Mouse (Mus musculus): Measurements from ENCODE around the gene Med15.
"Not testable (repeated sequence)": the region's sequence is repeated elsewhere in the genome, so short reads cannot be mapped to it uniquely, and the experiment has no call there.

Med15 gene

DNA sequence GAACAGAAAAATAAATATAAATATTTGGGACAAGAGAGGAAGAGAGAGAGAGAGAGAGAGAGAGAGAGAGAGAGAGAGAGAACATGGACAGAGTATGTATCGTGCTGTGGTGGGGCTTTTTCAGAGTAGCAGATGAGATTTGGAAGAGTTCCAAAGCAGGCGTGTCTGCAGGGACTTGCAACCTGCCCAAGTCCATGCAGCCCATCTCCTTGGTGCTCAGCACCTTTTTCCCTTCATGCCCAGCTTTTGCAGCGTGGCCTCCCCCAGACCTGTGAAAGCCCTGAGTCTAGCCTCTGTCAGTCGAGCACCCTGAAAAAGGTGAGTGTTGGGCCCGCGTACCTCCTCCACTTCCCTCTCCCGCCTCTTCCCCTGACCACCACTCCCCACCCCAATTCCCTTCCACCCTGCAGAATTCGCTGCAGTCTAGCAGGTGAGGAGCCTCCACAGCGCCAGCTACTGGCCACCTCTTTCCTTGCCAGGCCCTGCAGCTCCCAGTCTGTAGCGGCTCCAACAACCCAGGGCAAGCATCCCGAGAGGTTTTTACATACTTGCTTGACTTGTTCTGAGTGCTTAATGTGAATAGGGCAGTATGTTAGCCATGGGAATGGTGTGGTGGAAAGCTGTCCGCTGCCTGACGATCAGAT lies 114.6 kb downstream of the Med15 start:
- DNase-seq (ENCODE audit: low read depth, low spot score), result no peak

DNA sequence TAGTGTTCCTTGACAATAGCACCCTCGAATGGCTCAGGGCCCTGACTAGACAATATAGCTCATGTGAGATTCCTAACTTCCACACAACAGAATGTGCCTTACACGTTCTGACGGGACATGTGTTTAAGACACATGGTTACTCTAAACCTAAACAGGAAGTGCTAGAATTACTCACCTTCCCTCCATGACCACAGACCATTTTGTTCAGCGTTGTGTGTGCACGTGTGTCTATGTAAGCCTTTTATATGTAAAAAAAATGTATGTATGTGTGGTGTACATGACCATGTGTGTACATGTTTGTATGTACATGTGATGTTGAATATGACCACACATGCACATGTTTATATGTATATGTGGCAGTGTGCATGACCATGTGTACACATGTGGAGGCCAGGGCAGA lies 116.5 kb downstream of the Med15 start:
- DNase-seq (ENCODE audit: low read depth, low spot score), result no peak

DNA sequence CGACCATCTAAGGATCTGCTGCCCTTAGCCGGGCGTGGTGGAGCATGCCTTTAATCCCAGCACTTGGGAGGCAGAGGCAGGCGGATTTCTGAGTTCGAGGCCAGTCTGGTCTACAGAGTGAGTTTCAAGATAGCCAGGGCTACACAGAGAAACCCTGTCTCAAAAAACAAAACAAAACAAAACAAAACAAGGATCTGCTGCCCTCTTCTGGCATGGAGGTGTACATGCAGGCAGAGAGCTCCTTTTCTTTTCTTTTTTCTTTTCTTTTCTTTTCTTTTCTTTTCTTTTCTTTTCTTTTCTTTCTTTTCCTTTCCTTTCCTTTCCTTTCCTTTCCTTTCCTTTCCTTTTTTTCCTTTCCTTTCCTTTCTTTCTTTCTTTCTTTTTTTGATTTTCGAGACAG lies 118.0 kb downstream of the Med15 start:
- DNase-seq (ENCODE audit: low read depth, low spot score), result not testable (repeated sequence)

DNA sequence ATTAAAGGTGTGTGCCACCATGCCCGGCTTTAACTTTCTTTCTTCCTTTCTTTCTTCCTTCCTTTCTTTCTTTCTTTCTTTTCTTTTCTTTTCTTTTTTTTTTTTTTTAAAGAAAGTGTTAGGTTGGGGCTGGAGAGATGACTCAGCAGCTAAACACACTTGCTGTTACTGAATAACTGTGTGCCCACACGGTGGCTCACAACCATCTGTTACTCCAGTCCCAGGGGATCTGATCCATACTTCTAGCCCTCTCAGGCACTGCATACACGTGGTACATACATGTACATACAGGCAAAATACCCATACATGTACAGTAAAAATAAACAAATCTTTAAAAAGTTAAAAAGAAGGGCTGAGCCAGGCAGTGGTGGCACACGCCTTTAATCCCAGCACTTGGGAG lies 121.3 kb downstream of the Med15 start:
- no peak for DNase-seq (ENCODE audit: low read depth, low spot score)

DNA sequence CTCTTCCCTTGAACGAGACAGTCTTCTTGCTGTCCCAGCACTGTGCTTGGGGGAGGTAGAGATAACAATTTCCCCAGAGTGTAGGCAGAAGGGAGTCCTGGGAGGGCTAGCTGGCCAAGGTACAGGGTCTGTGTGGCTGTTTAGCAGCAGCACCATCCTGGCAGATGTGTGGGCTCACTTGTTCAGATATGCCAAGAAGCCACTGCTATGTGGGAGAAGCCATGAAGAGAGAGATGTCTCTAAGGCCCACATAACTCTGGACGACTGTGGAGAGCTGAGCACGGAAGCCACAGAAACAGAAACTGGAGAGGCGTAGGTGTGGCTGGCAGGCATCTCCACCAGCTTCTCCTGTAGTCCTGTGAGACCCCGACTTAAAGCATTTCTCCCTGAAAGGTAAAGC lies 127.0 kb downstream of the Med15 start:
- DNase-seq (ENCODE audit: low read depth, low spot score), result no peak

DNA sequence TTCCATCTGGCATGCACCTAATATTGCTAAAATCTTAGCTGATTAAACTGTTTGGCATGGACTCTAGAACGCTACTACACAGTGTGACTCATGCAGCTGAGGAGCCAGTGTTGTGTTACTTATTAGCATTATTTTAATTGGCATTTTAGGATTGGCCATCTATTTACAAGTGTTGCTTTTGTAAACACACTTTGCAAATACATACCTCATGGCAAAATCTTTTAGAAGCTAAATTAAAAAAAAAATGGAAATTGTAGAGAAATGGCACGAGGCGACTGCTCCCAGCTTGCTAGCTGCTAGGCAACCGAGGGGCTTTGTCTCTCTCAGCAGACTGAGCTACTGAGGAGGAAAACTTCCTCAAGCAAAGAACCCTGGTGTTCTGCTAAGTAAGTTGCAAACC lies 127.8 kb downstream of the Med15 start:
- DNase-seq (ENCODE audit: low read depth, low spot score), result no peak

Data from retina, postnatal 7 days (tissue).